Mouse (Mus musculus) lung, postnatal 25 days (tissue): Measurements from ENCODE around the gene Vsig4.
"Not testable (repeated sequence)": the region's sequence is repeated elsewhere in the genome, so short reads cannot be mapped to it uniquely, and the experiment has no call there.

Experiments used
- DNase-seq: peaks from one replicate; pipeline ENCODE4 v3.0.0; 2022; ENCODE audit warnings: low spot score

Vsig4 gene

DNA sequence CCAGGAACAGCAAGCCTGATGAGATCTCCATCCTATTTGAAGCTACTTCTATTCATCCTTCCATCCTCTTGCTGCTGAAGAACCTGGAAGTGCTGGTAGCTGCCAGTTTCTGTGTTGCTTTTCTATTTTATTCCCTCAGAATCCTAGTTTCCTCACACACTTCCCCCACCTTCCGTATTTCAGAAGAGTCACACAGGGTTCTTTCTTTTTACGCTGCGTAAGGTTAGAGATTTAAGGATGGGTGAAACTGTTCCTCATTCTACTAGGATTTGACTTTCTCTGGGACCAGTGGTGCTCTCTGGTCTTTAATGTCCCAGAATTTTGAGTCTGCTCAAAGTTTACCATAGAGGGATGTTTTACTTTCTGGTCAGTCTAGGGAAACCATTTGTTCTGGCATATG lies at the start of gene Vsig4:
Gene Vsig4, minus strand, starts transcription at position 101 of the 400 bp plus-strand sequence.
- no peak for DNase-seq

DNA sequence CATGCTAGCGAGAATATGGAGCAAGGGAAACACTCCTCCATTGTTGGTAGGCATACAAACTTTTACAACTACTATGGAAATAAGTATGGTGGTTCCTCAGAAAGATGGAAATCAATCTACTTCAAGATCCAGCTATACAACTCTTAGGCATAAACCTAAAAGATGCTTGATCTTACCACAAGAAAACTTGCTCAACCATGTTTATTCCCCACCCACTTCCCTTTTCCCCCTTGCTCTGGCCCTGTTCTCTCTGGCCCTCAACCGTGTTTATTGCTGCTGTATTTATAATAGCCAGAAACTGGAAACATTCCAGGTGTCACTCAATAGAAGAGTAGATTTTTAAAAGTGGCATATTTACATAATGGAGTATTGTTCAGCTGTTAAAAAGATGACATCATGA lies 45.9 kb upstream of the Vsig4 start:
- no peak for DNase-seq

GRCm38 (mm10) chrX:96329764-96330163 lies 36.5 kb upstream of the Vsig4 start:
- peak; percentile 10 for DNase-seq

DNA sequence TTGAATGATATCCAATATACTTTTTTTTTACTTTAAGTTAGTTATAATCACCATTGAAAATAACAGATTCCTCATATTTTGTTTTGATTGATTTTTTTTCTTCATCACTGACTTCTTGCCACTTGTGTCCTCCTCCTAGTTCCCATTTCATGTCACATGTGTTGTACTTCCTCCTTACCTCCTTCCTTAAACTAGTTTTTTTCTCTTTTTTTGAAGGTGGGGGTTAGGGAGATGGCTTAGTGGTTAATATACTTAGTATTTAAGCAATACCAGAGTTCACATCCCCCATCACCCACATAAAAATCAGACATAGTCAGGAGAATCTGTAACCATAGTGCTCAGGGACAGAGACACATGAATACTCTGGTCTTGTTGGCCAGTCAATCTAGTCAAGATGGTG lies 36.7 kb downstream of the Vsig4 start:
- DNase-seq: no peak

- peak; percentile 48 for DNase-seq
Observed at GRCm38 (mm10) chrX:96239644-96240043, 53.6 kb downstream of the Vsig4 start.

- no peak for DNase-seq
Observed at GRCm38 (mm10) chrX:96239037-96239436, 54.2 kb downstream of the Vsig4 start.

GRCm38 (mm10) chrX:96235775-96236174 lies 57.5 kb downstream of the Vsig4 start:
- no peak for DNase-seq

GRCm38 (mm10) chrX:96227030-96227429 lies 66.2 kb downstream of the Vsig4 start:
- no peak for DNase-seq

DNA sequence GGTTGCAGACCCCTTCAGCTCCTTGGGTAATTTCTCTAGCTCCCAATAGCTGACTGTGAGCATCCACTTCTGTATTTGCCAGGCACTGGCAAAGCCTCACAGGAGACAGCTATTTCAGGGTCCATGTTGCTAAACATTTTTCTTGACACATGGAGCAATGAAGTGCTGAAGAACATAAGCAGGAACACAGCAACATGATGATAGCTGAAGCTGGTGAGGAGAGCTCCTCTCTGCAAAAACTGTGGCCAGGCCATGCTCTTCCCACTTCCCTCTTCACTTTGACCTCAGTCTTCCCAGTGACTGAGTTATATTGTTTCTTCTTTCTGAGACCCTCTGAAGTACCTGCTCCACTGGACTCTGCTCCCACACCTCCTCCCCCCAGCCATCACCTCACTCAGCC lies 67.8 kb downstream of the Vsig4 start:
- no peak for DNase-seq

GRCm38 (mm10) chrX:96224210-96224609 lies 69.0 kb downstream of the Vsig4 start:
- no peak for DNase-seq

GRCm38 (mm10) chrX:96218088-96218487 lies 75.2 kb downstream of the Vsig4 start:
- DNase-seq: peak; percentile 11

DNA sequence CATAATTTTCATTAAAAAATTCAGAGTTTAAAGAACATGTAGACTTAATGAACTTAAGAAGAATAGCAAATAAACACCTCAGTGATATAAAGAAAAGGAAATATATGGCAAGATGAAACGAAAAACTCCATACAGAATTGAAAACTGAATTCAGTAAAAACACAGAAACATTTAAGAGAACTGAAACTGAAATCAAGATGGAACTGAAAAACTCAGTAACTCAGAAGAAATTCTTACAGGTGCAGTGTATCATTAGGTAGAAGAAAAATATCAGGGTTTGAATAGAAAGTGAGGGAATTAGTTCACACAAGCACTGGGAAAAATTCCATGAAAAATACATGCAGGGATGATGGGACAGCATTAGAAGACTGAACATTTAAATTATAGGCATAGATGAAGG lies 86.4 kb downstream of the Vsig4 start:
- no peak for DNase-seq

- not testable (repeated sequence) for DNase-seq
Observed at GRCm38 (mm10) chrX:96205143-96205542, 88.1 kb downstream of the Vsig4 start.
